Mouse (Mus musculus) layer of hippocampus, postnatal 25 days (tissue): ENCODE measurements around the gene Rpl19. TPM values are rescaled to one million over a fixed set of nuclear protein-coding genes. Genes with fewer than 3 reads are reported as not detected.

Source experiments
- DNase-seq, 2 experiments: peaks; one replicate each; pipeline ENCODE4 v3.0.0; 2022; ENCODE audit warnings: mixed read lengths in 2 of 2, low spot score in 1 of 2; ENCODE audit errors: extremely low spot score in 1 of 2
- total RNA-seq, 2 experiments: library from RNA; stranded (reverse); gene quantifications; 2 replicates each; pipeline ENCODE4 v1.2.3; 2021

The Rpl19 gene
- total RNA-seq, 2 experiments from 2014 or later = 567 to 626 TPM

GRCm38 (mm10) chr11:98021118-98021517 lies 5.4 kb upstream of the Rpl19 start:
- DNase-seq = no peak

GRCm38 (mm10) chr11:98021565-98022252 lies 4.8 kb upstream of the Rpl19 start:
- peak in 1 of 2 experiments; percentile 58 for DNase-seq

- no peak for DNase-seq
Observed at GRCm38 (mm10) chr11:98022253-98022554, 4.3 kb upstream of the Rpl19 start.

- DNase-seq = peak in 1 of 2 experiments; percentile 54
Observed at GRCm38 (mm10) chr11:98022555-98023371, 3.7 kb upstream of the Rpl19 start, which contains the start of gene Cacnb1. Gene Cacnb1 (minus strand): TSS chr11:98023034.

GRCm38 (mm10) chr11:98024516-98024915 lies 2.0 kb upstream of the Rpl19 start:
- no peak for DNase-seq

- no peak for DNase-seq
Observed at GRCm38 (mm10) chr11:98026248-98026569, 301 bp upstream of the Rpl19 start.

GRCm38 (mm10) chr11:98027297-98027688 lies 783 bp downstream of the Rpl19 start:
- DNase-seq = no peak

- DNase-seq = no peak
Observed at GRCm38 (mm10) chr11:98027785-98028184, 1.3 kb downstream of the Rpl19 start.

- no peak for DNase-seq
Observed at GRCm38 (mm10) chr11:98030701-98031442, 4.4 kb downstream of the Rpl19 start.

GRCm38 (mm10) chr11:98031443-98031770 lies 4.9 kb downstream of the Rpl19 start:
- DNase-seq = peak; percentile 75 to 96

- no peak for DNase-seq
Observed at GRCm38 (mm10) chr11:98034061-98034460, 7.6 kb downstream of the Rpl19 start.

- DNase-seq = no peak
Observed at GRCm38 (mm10) chr11:98034840-98035239, 8.3 kb downstream of the Rpl19 start.

- no peak for DNase-seq
Observed at GRCm38 (mm10) chr11:98035977-98036377, 9.5 kb downstream of the Rpl19 start.

- no peak for DNase-seq
Observed at GRCm38 (mm10) chr11:98037871-98038270, 11.4 kb downstream of the Rpl19 start.

- no peak for DNase-seq
Observed at GRCm38 (mm10) chr11:98040975-98041374, 14.5 kb downstream of the Rpl19 start.

GRCm38 (mm10) chr11:98042741-98043140 lies 16.2 kb downstream of the Rpl19 start:
- DNase-seq = no peak

GRCm38 (mm10) chr11:98044074-98044473 lies 17.6 kb downstream of the Rpl19 start:
- no peak for DNase-seq

- DNase-seq = no peak
Observed at GRCm38 (mm10) chr11:98045596-98045995, 19.1 kb downstream of the Rpl19 start.

- no peak for DNase-seq
Observed at GRCm38 (mm10) chr11:98046466-98046865, 20.0 kb downstream of the Rpl19 start.

- DNase-seq = peak in 1 of 2 experiments; percentile 54
Observed at GRCm38 (mm10) chr11:98047745-98048144, 21.2 kb downstream of the Rpl19 start.
